ENCODE assay signal across 12 mouse cellular contexts in genomic region chr4:132794028-132794427, GRCm38 (mm10). TPM values are rescaled to one million over a fixed set of nuclear protein-coding genes. Genes with fewer than 3 reads are reported as not detected.
DNase-seq lines count a peak whose midpoint lies in the region; ATAC-seq and TF ChIP-seq lines count a peak whose summit lies in the region.
"Had no signal": no experiment of that assay in that cellular context is flagged by ENCODE, and none has a peak within 500 bp of the region (broad histone marks: within the 10 kb centered on the region; RNA-seq: fewer than 3 reads in every experiment).

No protein-coding gene starts in this region.

- peak in 1 of 2 experiments; percentile 35; a peak in 1 of 4 replicates for TF ChIP-seq POLR2A in MEL (IDR thresholded peaks at IDR 0.05; ENCODE audit: control insufficient read depth in 1 of 2, insufficient read depth in 1 of 2, low read depth in 1 of 2, low read length in 2 of 2, poor library complexity in 1 of 2)

- TF ChIP-seq CTCF in MEL (IDR thresholded peaks at IDR 0.05 in 2 of 3, conservative IDR thresholded peaks at IDR 0.05 in 1 of 3; ENCODE audit: control insufficient read depth in 1 of 3, insufficient read depth in 1 of 3, low read depth in 2 of 3, low read length in 3 of 3, poor library complexity in 1 of 3, severe bottlenecking in 1 of 3) = no peak

- peaks cover 5 to 33% of the 10 kb centered on the region in 2 experiments; a peak in 3 of 4 replicates for H3K4me1 ChIP-seq in MEL (ENCODE audit: control insufficient read depth in 1 of 2, insufficient read depth in 2 of 2, low read length in 2 of 2)
- peaks cover 23% of the 10 kb centered on the region for H3K4me1 ChIP-seq in liver, embryonic 12.5 days
- H3K4me1 ChIP-seq in hindbrain, embryonic 14.5 days (replicated peaks; ENCODE audit: control insufficient read depth, insufficient read depth, low read length) = peaks cover 4% of the 10 kb centered on the region; the same call in 1 of the 2 replicates
- H3K4me1 ChIP-seq in intestine, embryonic 15.5 days (replicated peaks) = peaks cover 6% of the 10 kb centered on the region; the same call in 1 of the 2 replicates
- H3K4me1 ChIP-seq: limb, embryonic 13.5 days had no signal

- H3K27ac ChIP-seq in MEL (ENCODE audit: control insufficient read depth, low read depth, low read length) = peak overlapping the region; percentile 60
- H3K27ac ChIP-seq in liver, embryonic 12.5 days = no peak overlapping the region
- no peak overlapping the region for H3K27ac ChIP-seq in hindbrain, embryonic 14.5 days
- no peak overlapping the region for H3K27ac ChIP-seq in intestine, embryonic 15.5 days
- H3K27ac ChIP-seq: limb, embryonic 13.5 days had no signal

- no peaks in the 10 kb centered on the region for H3K27me3 ChIP-seq in MEL (ENCODE audit: control insufficient read depth in 1 of 2, insufficient read depth in 2 of 2, low read length in 2 of 2)
- H3K27me3 ChIP-seq in liver, embryonic 12.5 days (replicated peaks) = peaks cover 43% of the 10 kb centered on the region
- H3K27me3 ChIP-seq in hindbrain, embryonic 14.5 days (ENCODE audit: control insufficient read depth, insufficient read depth, low read length) = peaks cover 13% of the 10 kb centered on the region
- H3K27me3 ChIP-seq in intestine, embryonic 15.5 days (replicated peaks) = peaks cover 6% of the 10 kb centered on the region

- no peak for ATAC-seq in liver, embryonic 12.5 days
- peak; percentile 47 for ATAC-seq in megakaryocyte progenitor cell, adult 5-6 weeks (replicated peaks; ENCODE audit: poor library complexity)
- no peak for ATAC-seq in hindbrain, embryonic 14.5 days (ENCODE audit: low FRiP score)
- ATAC-seq in intestine, embryonic 15.5 days = no peak
- ATAC-seq: forebrain, embryonic 14.5 days had no signal

- H3K4me3 ChIP-seq in MEL (ENCODE audit: control insufficient read depth in 1 of 2, insufficient read depth in 1 of 2, low read depth in 2 of 2, low read length in 2 of 2) = peak overlapping the region; percentile 38 to 91
- H3K4me3 ChIP-seq in liver, embryonic 12.5 days = no peak overlapping the region
- H3K4me3 ChIP-seq in hindbrain, embryonic 14.5 days (replicated peaks; ENCODE audit: low read length) = no peak overlapping the region
- H3K4me3 ChIP-seq in intestine, embryonic 15.5 days (replicated peaks) = no peak overlapping the region
- H3K4me3 ChIP-seq: limb, embryonic 13.5 days had no signal

- 23% methylated on average over 9 of the region's 9 CpGs for whole genome bisulfite sequencing in liver, embryonic 12.5 days (ENCODE audit: insufficient replicate concordance)
- 63% methylated on average over 9 of the region's 9 CpGs for WGBS in hindbrain, embryonic 14.5 days
- WGBS in intestine, embryonic 15.5 days = 66% methylated on average over 9 of the region's 9 CpGs

- H3K79me2 ChIP-seq in MEL (ENCODE audit: control insufficient read depth, insufficient read depth, low read length, poor library complexity) = no peaks in the 10 kb centered on the region

- DNase-seq in kidney, postnatal 4 days = peak; percentile 8 to 14
- no peak for DNase-seq in kidney, adult 8-10 months
- DNase-seq in MEL (ENCODE audit: low read depth, low spot score) = peak; percentile 76
- no peak for DNase-seq in hindbrain, embryonic 14.5 days (ENCODE audit: low spot score)
- DNase-seq: cerebellum, postnatal 14 days; gastrocnemius, postnatal 25 days; midbrain, embryonic 14.5 days had no signal

- peak overlapping the region; percentile 58 for H3K9ac ChIP-seq in MEL (ENCODE audit: control insufficient read depth, low read depth, low read length, poor library complexity, severe bottlenecking)
- no peak overlapping the region for H3K9ac ChIP-seq in liver, embryonic 12.5 days
- H3K9ac ChIP-seq in hindbrain, embryonic 14.5 days = no peak overlapping the region
- H3K9ac ChIP-seq in intestine, embryonic 15.5 days = no peak overlapping the region
- H3K9ac ChIP-seq: limb, embryonic 13.5 days had no signal

- no peaks in the 10 kb centered on the region for H3K9me3 ChIP-seq in MEL (replicated peaks; ENCODE audit: insufficient read depth, low read length)
- no peaks in the 10 kb centered on the region for H3K9me3 ChIP-seq in liver, embryonic 12.5 days (replicated peaks)
- no peaks in the 10 kb centered on the region for H3K9me3 ChIP-seq in hindbrain, embryonic 14.5 days (ENCODE audit: control insufficient read depth, low read length)
- no peaks in the 10 kb centered on the region for H3K9me3 ChIP-seq in intestine, embryonic 15.5 days
- H3K9me3 ChIP-seq: limb, embryonic 13.5 days had no signal

- TF ChIP-seq EP300 in MEL (IDR thresholded peaks at IDR 0.05; ENCODE audit: low read depth in 1 of 2, low read length in 2 of 2) = 0 out of 4 replicates have a peak, but pooled peaks have one; percentile 8 to 10

- TF ChIP-seq RAD21 in MEL (IDR thresholded peaks at IDR 0.05; ENCODE audit: low read depth, low read length) = no peak

- H3K36me3 ChIP-seq in MEL (ENCODE audit: control insufficient read depth in 1 of 2, insufficient read depth in 2 of 2, low read length in 2 of 2) = peaks cover 0 to 7% of the 10 kb centered on the region in 2 experiments; a peak in 1 of 4 replicates
- H3K36me3 ChIP-seq in liver, embryonic 12.5 days = no peaks in the 10 kb centered on the region
- H3K36me3 ChIP-seq in hindbrain, embryonic 14.5 days (replicated peaks; ENCODE audit: control insufficient read depth, insufficient read depth) = no peaks in the 10 kb centered on the region
- H3K36me3 ChIP-seq in intestine, embryonic 15.5 days = no peaks in the 10 kb centered on the region
- H3K36me3 ChIP-seq: limb, embryonic 13.5 days had no signal

- H3K4me2 ChIP-seq in liver, embryonic 12.5 days = 0 out of 2 replicates have a peak overlapping the region, but pooled peaks have one; percentile 8
- no peak overlapping the region for H3K4me2 ChIP-seq in hindbrain, embryonic 14.5 days (replicated peaks)
- no peak overlapping the region for H3K4me2 ChIP-seq in intestine, embryonic 15.5 days (replicated peaks)
- H3K4me2 ChIP-seq: limb, embryonic 13.5 days had no signal

TF ChIP-seq in MEL, 35 proteins besides CTCF, POLR2A, EP300 and RAD21 (continues in another document):
- no peak for TF ChIP-seq CHD2 (IDR thresholded peaks at IDR 0.05; ENCODE audit: low read length)
- 0 out of 2 replicates have a peak, but pooled peaks have one; percentile 22 for TF ChIP-seq ETS1 (IDR thresholded peaks at IDR 0.05; ENCODE audit: low read depth, low read length)
- TF ChIP-seq NELFE (IDR thresholded peaks at IDR 0.05; ENCODE audit: low read depth, low read length) = peak; percentile 25; the same call in 1 of the 2 replicates
- no peak for TF ChIP-seq UBTF (IDR thresholded peaks at IDR 0.05; ENCODE audit: borderline replicate concordance, insufficient read depth, low read depth, low read length)
- peak; percentile 42; the same call in 1 of the 2 replicates for TF ChIP-seq MXI1 (IDR thresholded peaks at IDR 0.05; ENCODE audit: low read depth, low read length)
- peak; percentile 76 for TF ChIP-seq BHLHE40 (IDR thresholded peaks at IDR 0.05; ENCODE audit: borderline replicate concordance, low read depth, low read length)
- 0 out of 2 replicates have a peak, but pooled peaks have one; percentile 12 for TF ChIP-seq SIN3A (IDR thresholded peaks at IDR 0.05; ENCODE audit: low read length)
- TF ChIP-seq HCFC1 (IDR thresholded peaks at IDR 0.05; ENCODE audit: low read depth, low read length) = peak; percentile 13; the same call in 1 of the 2 replicates

RNA-seq across cellular contexts. Expression of gene Themis2, which starts 2.2 kb away (rescaled TPM):
- total RNA-seq in MEL (2012; rRNA removed) = 1.0 and 1.1 TPM in 2 replicates
- polyA plus RNA-seq in MEL (2012; ENCODE audit: insufficient read depth in 1 of 2, insufficient read length in 2 of 2, low read depth in 1 of 2, low replicate concordance in 2 of 2, missing spikeins in 1 of 2) = 1 to 10 TPM in 1 of 2 experiments, not detected in 1; 2.6 TPM
- polyA plus RNA-seq in liver, embryonic 12.5 days (2016; fragmentation: Nextera tagmentation; extraction: Ambion mirVana) = 2.1 and 2.3 TPM in 2 replicates
- 27.5 and 35.0 TPM in 2 replicates for total RNA-seq in megakaryocyte progenitor cell, adult 5-6 weeks (2015)
- total RNA-seq in megakaryocyte progenitor cell, adult 5-6 weeks (2017) = 18.9 and 23.6 TPM in 2 replicates
- 0.61 and 0.71 TPM in 2 replicates for polyA plus RNA-seq in hindbrain, embryonic 14.5 days (2014; fragmentation: Nextera tagmentation; extraction: Ambion mirVana)
- 1.7 and 2.0 TPM in 2 replicates for polyA plus RNA-seq in intestine, embryonic 15.5 days (2015; fragmentation: Nextera tagmentation; extraction: Ambion mirVana)

RNA-seq across cellular contexts. Expression of gene Rpa2, which starts 25.9 kb away (rescaled TPM):
- 102 and 119 TPM in 2 replicates for total RNA-seq in MEL (2012; rRNA removed)
- 100 to 1,000 TPM in 1 of 2 experiments, not detected in 1; 103 TPM for polyA plus RNA-seq in MEL (2012; ENCODE audit: insufficient read depth in 1 of 2, insufficient read length in 2 of 2, low read depth in 1 of 2, low replicate concordance in 2 of 2, missing spikeins in 1 of 2)
- polyA plus RNA-seq in liver, embryonic 12.5 days (2016; fragmentation: Nextera tagmentation; extraction: Ambion mirVana) = 123 and 128 TPM in 2 replicates
- 62.3 and 65.5 TPM in 2 replicates for total RNA-seq in megakaryocyte progenitor cell, adult 5-6 weeks (2015)
- total RNA-seq in megakaryocyte progenitor cell, adult 5-6 weeks (2017) = 56.2 and 68.4 TPM in 2 replicates
- polyA plus RNA-seq in hindbrain, embryonic 14.5 days (2014; fragmentation: Nextera tagmentation; extraction: Ambion mirVana) = 37.0 and 46.7 TPM in 2 replicates
- polyA plus RNA-seq in intestine, embryonic 15.5 days (2015; fragmentation: Nextera tagmentation; extraction: Ambion mirVana) = 85.5 and 88.1 TPM in 2 replicates

RNA-seq across cellular contexts. Expression of gene Smpdl3b, which starts 37.0 kb away (rescaled TPM):
- total RNA-seq in MEL (2012; rRNA removed) = 0.20 and 0.69 TPM in 2 replicates
- polyA plus RNA-seq in MEL (2012; ENCODE audit: insufficient read depth in 1 of 2, insufficient read length in 2 of 2, low read depth in 1 of 2, low replicate concordance in 2 of 2, missing spikeins in 1 of 2) = under 1 TPM in 1 of 2 experiments, not detected in 1; 0.28 TPM
- polyA plus RNA-seq in liver, embryonic 12.5 days (2016; fragmentation: Nextera tagmentation; extraction: Ambion mirVana) = 1.9 and 2.0 TPM in 2 replicates
- 0.07 TPM in 1 of 2 replicates, not detected in the other for total RNA-seq in megakaryocyte progenitor cell, adult 5-6 weeks (2015)
- total RNA-seq in megakaryocyte progenitor cell, adult 5-6 weeks (2017) = 0.33 TPM in 1 of 2 replicates, not detected in the other
- polyA plus RNA-seq in hindbrain, embryonic 14.5 days (2014; fragmentation: Nextera tagmentation; extraction: Ambion mirVana) = 0.68 and 0.99 TPM in 2 replicates
- 5.7 TPM in 2 replicates for polyA plus RNA-seq in intestine, embryonic 15.5 days (2015; fragmentation: Nextera tagmentation; extraction: Ambion mirVana)

RNA-seq across cellular contexts. Expression of gene Ppp1r8, which starts 48.9 kb away (rescaled TPM):
- 83.6 and 84.7 TPM in 2 replicates for total RNA-seq in MEL (2012; rRNA removed)
- 100 to 1,000 TPM in 1 of 2 experiments, not detected in 1; 103 TPM for polyA plus RNA-seq in MEL (2012; ENCODE audit: insufficient read depth in 1 of 2, insufficient read length in 2 of 2, low read depth in 1 of 2, low replicate concordance in 2 of 2, missing spikeins in 1 of 2)
- polyA plus RNA-seq in liver, embryonic 12.5 days (2016; fragmentation: Nextera tagmentation; extraction: Ambion mirVana) = 30.7 and 32.6 TPM in 2 replicates
- total RNA-seq in megakaryocyte progenitor cell, adult 5-6 weeks (2015) = 36.1 and 42.9 TPM in 2 replicates
- 62.9 and 71.0 TPM in 2 replicates for total RNA-seq in megakaryocyte progenitor cell, adult 5-6 weeks (2017)
- polyA plus RNA-seq in hindbrain, embryonic 14.5 days (2014; fragmentation: Nextera tagmentation; extraction: Ambion mirVana) = 49.3 and 62.7 TPM in 2 replicates
- 50.4 and 54.1 TPM in 2 replicates for polyA plus RNA-seq in intestine, embryonic 15.5 days (2015; fragmentation: Nextera tagmentation; extraction: Ambion mirVana)

Comparison
In these comparisons a context has a peak if more than half of its experiments do, and no peak if none do; other contexts are left out.
1. DNase-seq: peak in kidney, postnatal 4 days (2 of 2) and MEL (single experiment); none in kidney, adult 8-10 months (0 of 2) and hindbrain, embryonic 14.5 days (single experiment).
2. H3K4me3 ChIP-seq: peak in MEL (2 of 2); none in liver, embryonic 12.5 days (single experiment), hindbrain, embryonic 14.5 days (single experiment) and intestine, embryonic 15.5 days (single experiment).